Mouse (Mus musculus) frontal cortex, adult (tissue): ENCODE results near the gene Crispld2.

Source experiments
- ATAC-seq: cut with Nextera tagmentation; 2 replicates; pipeline ENCODE4 v1.9.2; 2017; ENCODE audit warnings: mild to moderate bottlenecking, moderate library complexity, mixed read lengths; ENCODE audit not compliant: low TSS enrichment

Gene Crispld2

GRCm38 (mm10) chr8:120000461-120000860 lies 8.2 kb downstream of the Crispld2 start:
- no peak for ATAC-seq

- ATAC-seq = no peak
Measured at GRCm38 (mm10) chr8:120001712-120002111, 9.5 kb downstream of the Crispld2 start.

- no peak for ATAC-seq
Measured at GRCm38 (mm10) chr8:120002348-120002747, 10.1 kb downstream of the Crispld2 start.

GRCm38 (mm10) chr8:120004154-120004702 lies 12.0 kb downstream of the Crispld2 start:
- no peak for ATAC-seq

- no peak for ATAC-seq
Measured at GRCm38 (mm10) chr8:120004705-120005381, 12.6 kb downstream of the Crispld2 start.

GRCm38 (mm10) chr8:120006645-120007160 lies 14.5 kb downstream of the Crispld2 start:
- no peak for ATAC-seq

- ATAC-seq = no peak
Measured at GRCm38 (mm10) chr8:120007178-120007577, 14.9 kb downstream of the Crispld2 start.

GRCm38 (mm10) chr8:120009284-120009683 lies 17.0 kb downstream of the Crispld2 start:
- no peak for ATAC-seq

GRCm38 (mm10) chr8:120012491-120012890 lies 20.3 kb downstream of the Crispld2 start:
- ATAC-seq = no peak

GRCm38 (mm10) chr8:120012927-120013326 lies 20.7 kb downstream of the Crispld2 start:
- ATAC-seq = no peak

GRCm38 (mm10) chr8:120014267-120015023 lies 22.2 kb downstream of the Crispld2 start:
- ATAC-seq = no peak

GRCm38 (mm10) chr8:120015916-120016315 lies 23.7 kb downstream of the Crispld2 start:
- ATAC-seq = no peak

- ATAC-seq = no peak
Measured at GRCm38 (mm10) chr8:120016424-120016823, 24.2 kb downstream of the Crispld2 start.

- no peak for ATAC-seq
Measured at GRCm38 (mm10) chr8:120017349-120017748, 25.1 kb downstream of the Crispld2 start.

GRCm38 (mm10) chr8:120017786-120018185 lies 25.5 kb downstream of the Crispld2 start:
- ATAC-seq = no peak

- no peak for ATAC-seq
Measured at GRCm38 (mm10) chr8:120018379-120018778, 26.1 kb downstream of the Crispld2 start.

GRCm38 (mm10) chr8:120019297-120019696 lies 27.1 kb downstream of the Crispld2 start:
- ATAC-seq = no peak

- no peak for ATAC-seq
Measured at GRCm38 (mm10) chr8:120020298-120020697, 28.1 kb downstream of the Crispld2 start.

- no peak for ATAC-seq
Measured at GRCm38 (mm10) chr8:120026199-120026598, 34.0 kb downstream of the Crispld2 start.

- ATAC-seq = no peak
Measured at GRCm38 (mm10) chr8:120026991-120027390, 34.8 kb downstream of the Crispld2 start.

- ATAC-seq = no peak
Measured at GRCm38 (mm10) chr8:120030447-120030846, 38.2 kb downstream of the Crispld2 start.

GRCm38 (mm10) chr8:120032549-120033208 lies 40.4 kb downstream of the Crispld2 start:
- no peak for ATAC-seq
